15 mouse cellular contexts compared by ENCODE assay signal in the genomic region with DNA sequence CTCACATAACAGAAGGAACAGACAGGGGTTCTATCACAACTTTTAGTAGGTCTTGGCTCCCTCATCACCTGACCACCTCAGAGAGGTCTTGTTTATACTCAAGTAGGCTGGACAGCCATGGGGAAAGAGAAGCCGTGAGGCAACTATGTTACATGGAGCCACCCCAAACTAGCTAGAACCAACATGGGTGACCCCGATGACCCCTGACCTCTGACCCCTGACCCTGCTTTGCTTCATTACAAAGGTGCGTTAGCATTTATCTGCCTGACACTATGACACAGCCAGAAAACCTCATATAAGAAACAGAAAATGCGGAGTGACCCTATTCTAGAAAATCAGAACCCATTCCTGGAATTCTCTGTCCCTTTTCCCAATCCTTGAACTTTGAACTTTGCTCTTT.
DNase-seq lines count a peak whose midpoint lies in the region; ATAC-seq lines count a peak whose summit lies in the region.
"Had no signal": no experiment of that assay in that cellular context is flagged by ENCODE, and none has a peak within 500 bp of the region (broad histone marks: within the 10 kb centered on the region; RNA-seq: fewer than 3 reads in every experiment).

No protein-coding gene starts in this region.

- ATAC-seq in forebrain, embryonic 15.5 days (replicated peaks) = no peak
- no peak for ATAC-seq in forebrain, embryonic 13.5 days
- no peak for ATAC-seq in hindbrain, embryonic 12.5 days (ENCODE audit: low FRiP score)

- no peak overlapping the region for H3K4me3 ChIP-seq in forebrain, embryonic 15.5 days
- H3K4me3 ChIP-seq in forebrain, embryonic 13.5 days = no peak overlapping the region
- no peak overlapping the region for H3K4me3 ChIP-seq in hindbrain, embryonic 10.5 days
- no peak overlapping the region for H3K4me3 ChIP-seq in hindbrain, embryonic 12.5 days
- H3K4me3 ChIP-seq: embryonic facial prominence, embryonic 15.5 days; erythroblast, embryonic 14.5 days; gastrocnemius, adult 2 months had no signal

- WGBS in forebrain, embryonic 15.5 days = 97% methylated on average over 4 of the region's 4 CpGs
- 97% methylated on average over 4 of the region's 4 CpGs for WGBS in forebrain, embryonic 13.5 days
- WGBS in hindbrain, embryonic 10.5 days = 86% methylated on average over 4 of the region's 4 CpGs
- whole genome bisulfite sequencing in hindbrain, embryonic 12.5 days = 86% methylated on average over 4 of the region's 4 CpGs

- no peaks in the 10 kb centered on the region for H3K36me3 ChIP-seq in forebrain, embryonic 15.5 days
- H3K36me3 ChIP-seq in forebrain, embryonic 13.5 days (ENCODE audit: poor library complexity, severe bottlenecking) = no peaks in the 10 kb centered on the region
- H3K36me3 ChIP-seq in hindbrain, embryonic 10.5 days = no peaks in the 10 kb centered on the region
- no peaks in the 10 kb centered on the region for H3K36me3 ChIP-seq in hindbrain, embryonic 12.5 days
- H3K36me3 ChIP-seq: embryonic facial prominence, embryonic 15.5 days had no signal

- no peaks in the 10 kb centered on the region for H3K9me3 ChIP-seq in forebrain, embryonic 15.5 days
- no peaks in the 10 kb centered on the region for H3K9me3 ChIP-seq in forebrain, embryonic 13.5 days (replicated peaks)
- H3K9me3 ChIP-seq in hindbrain, embryonic 10.5 days = no peaks in the 10 kb centered on the region
- no peaks in the 10 kb centered on the region for H3K9me3 ChIP-seq in hindbrain, embryonic 12.5 days (replicated peaks)
- H3K9me3 ChIP-seq: embryonic facial prominence, embryonic 15.5 days had no signal

- DNase-seq in hindbrain, embryonic 10.5 days (ENCODE audit: low spot score) = no peak
- peak; percentile 27 for DNase-seq in lung, postnatal 10 days
- DNase-seq in lung, adult 18-20 months = no peak
- DNase-seq: adrenal gland, postnatal 10 days; cerebellum, adult 11 months; cerebellum, adult 8-10 months; embryo, embryonic 11 days; gastrocnemius, adult 2 months; gastrocnemius, postnatal 25 days had no signal

- H3K4me2 ChIP-seq in forebrain, embryonic 15.5 days (replicated peaks) = no peak overlapping the region
- H3K4me2 ChIP-seq in forebrain, embryonic 13.5 days = no peak overlapping the region
- H3K4me2 ChIP-seq in hindbrain, embryonic 12.5 days (replicated peaks) = no peak overlapping the region
- H3K4me2 ChIP-seq: embryonic facial prominence, embryonic 15.5 days; hindbrain, embryonic 14.5 days had no signal

- peak overlapping the region; percentile 81 for H3K27ac ChIP-seq in forebrain, embryonic 15.5 days (replicated peaks)
- H3K27ac ChIP-seq in forebrain, embryonic 13.5 days = no peak overlapping the region
- H3K27ac ChIP-seq in hindbrain, embryonic 10.5 days = peak overlapping the region; percentile 35; the same call in 1 of the 2 replicates
- no peak overlapping the region for H3K27ac ChIP-seq in hindbrain, embryonic 12.5 days
- H3K27ac ChIP-seq: embryonic facial prominence, embryonic 15.5 days; gastrocnemius, adult 2 months; hindbrain, embryonic 14.5 days had no signal

- peaks cover 16% of the 10 kb centered on the region for H3K4me1 ChIP-seq in forebrain, embryonic 15.5 days
- peaks cover 15% of the 10 kb centered on the region for H3K4me1 ChIP-seq in forebrain, embryonic 13.5 days
- peaks cover 14% of the 10 kb centered on the region for H3K4me1 ChIP-seq in hindbrain, embryonic 10.5 days (replicated peaks)
- H3K4me1 ChIP-seq in hindbrain, embryonic 12.5 days = peaks cover 9% of the 10 kb centered on the region
- H3K4me1 ChIP-seq: embryonic facial prominence, embryonic 15.5 days had no signal

- no peak overlapping the region for H3K9ac ChIP-seq in forebrain, embryonic 15.5 days (replicated peaks)
- no peak overlapping the region for H3K9ac ChIP-seq in forebrain, embryonic 13.5 days
- no peak overlapping the region for H3K9ac ChIP-seq in hindbrain, embryonic 12.5 days
- H3K9ac ChIP-seq: embryonic facial prominence, embryonic 15.5 days; hindbrain, embryonic 14.5 days had no signal

- H3K27me3 ChIP-seq in forebrain, embryonic 15.5 days = no peaks in the 10 kb centered on the region
- no peaks in the 10 kb centered on the region for H3K27me3 ChIP-seq in forebrain, embryonic 13.5 days
- no peaks in the 10 kb centered on the region for H3K27me3 ChIP-seq in hindbrain, embryonic 10.5 days (ENCODE audit: insufficient read depth, poor library complexity, severe bottlenecking)
- H3K27me3 ChIP-seq in hindbrain, embryonic 12.5 days = no peaks in the 10 kb centered on the region
- H3K27me3 ChIP-seq: embryonic facial prominence, embryonic 15.5 days had no signal

Comparison
In these comparisons a context has a peak if more than half of its experiments do, and no peak if none do; other contexts are left out.
1. H3K27ac ChIP-seq: peak in forebrain, embryonic 15.5 days (single experiment) and hindbrain, embryonic 10.5 days (single experiment); none in forebrain, embryonic 13.5 days (single experiment) and hindbrain, embryonic 12.5 days (single experiment).